Mouse (Mus musculus): ENCODE data around the gene R3hdm2. TPM values are rescaled to one million over a fixed set of nuclear protein-coding genes. Genes with fewer than 3 reads are reported as not detected.

Gene R3hdm2
- 179 and 210 TPM in 2 replicates for polyA plus RNA-seq (2012; rRNA removed)

DNA sequence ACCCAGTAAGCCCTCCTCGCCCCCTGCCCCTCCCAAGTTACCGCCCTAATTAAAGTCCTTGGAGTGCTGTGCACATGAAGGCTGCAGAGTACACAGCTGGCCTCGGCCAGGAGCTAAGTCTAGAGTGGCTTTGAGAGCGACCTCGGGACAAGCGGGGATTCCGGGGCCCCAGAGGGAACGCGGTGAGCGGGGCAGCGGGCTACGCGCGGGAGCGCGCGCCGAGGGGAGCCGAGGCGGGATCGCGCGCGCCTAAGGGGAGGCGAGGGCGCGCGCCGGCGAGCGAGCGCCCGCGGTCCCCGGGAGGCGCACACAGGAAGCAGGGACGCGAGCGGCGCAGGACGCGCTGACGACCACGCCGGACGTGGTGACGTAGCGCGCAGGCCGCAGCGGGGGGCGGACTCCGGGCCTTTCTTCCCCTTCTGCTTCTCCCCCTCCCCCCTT is at the start of gene R3hdm2:
R3hdm2 (plus strand) TSS at position 77 of the 441 bp plus-strand sequence.
- peak; percentile 80 to 90 for DNase-seq (ENCODE audit: extremely low spot score in 1 of 2, low spot score in 1 of 2)

DNA sequence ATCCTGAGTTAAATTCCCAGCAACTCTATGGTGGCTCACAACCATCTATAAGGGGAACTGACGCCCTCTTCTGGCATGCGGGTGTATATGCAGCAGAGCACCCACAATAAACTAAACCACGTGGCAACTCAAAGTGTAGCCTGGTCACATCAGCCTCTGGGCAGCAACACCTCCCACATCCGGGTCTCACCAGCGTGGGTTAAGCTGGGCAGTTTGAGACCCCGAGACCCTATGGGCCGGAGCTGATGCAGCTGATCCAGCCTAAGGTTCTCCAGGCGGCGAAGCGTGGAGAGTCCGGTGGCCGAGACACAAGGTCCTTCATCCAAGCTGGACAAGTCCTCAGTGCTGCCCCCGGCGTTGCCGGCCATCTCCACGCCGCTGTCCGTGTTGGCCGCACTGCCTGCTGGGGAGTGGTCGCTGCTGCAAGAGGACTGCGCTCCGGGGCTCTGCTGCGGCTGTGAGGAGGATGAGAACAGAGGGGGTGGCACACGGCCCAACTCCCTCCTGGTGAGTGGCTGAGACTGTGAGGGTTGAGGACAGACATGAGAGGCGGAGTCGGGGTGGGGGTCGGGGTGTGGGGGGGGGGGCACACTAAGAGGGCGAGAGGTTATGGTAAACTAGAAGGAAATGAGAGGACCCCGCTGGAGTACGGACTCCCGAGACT is 47.8 kb upstream of the R3hdm2 start:
- no peak for DNase-seq (ENCODE audit: extremely low spot score in 1 of 2, low spot score in 1 of 2)

DNA sequence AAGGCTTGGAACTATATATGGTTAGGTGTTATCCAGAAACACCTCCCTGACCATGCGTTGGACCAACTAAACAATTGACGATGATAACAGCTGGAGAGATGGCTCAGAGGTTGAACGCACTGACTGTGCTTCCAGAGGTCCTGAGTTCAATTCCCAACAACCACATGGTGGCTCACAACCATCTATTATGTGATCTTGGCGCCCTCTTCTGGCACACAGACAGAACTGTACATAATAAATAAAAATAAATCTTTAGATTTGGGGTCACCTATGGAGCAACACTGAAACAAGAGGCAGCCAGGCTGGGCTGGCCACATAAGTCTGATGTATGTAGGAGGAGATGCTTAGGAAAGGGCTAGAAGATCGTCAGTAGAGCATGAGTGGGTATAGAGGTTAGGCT is 47.0 kb upstream of the R3hdm2 start:
- no peak for DNase-seq (ENCODE audit: extremely low spot score in 1 of 2, low spot score in 1 of 2)

DNA sequence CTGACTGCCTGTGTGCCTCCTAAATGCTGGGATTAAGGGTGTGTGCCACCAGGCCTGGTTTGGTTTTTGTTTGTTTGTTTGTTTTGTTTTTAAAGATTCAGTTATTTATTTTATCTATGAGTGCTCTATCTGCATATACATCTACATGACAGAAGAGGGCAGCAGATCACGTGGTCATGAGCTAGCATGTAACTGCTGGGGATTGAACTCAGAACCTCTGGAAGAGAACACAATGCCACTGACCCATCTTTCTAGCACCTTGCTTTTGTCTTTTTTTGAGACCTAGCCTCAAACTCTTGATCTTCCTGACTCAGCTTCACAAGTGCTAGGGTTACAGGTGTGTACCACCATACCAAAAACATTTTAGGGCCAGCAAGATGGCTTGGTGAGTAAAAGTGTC is 44.9 kb upstream of the R3hdm2 start:
- no peak for DNase-seq (ENCODE audit: extremely low spot score in 1 of 2, low spot score in 1 of 2)

DNA sequence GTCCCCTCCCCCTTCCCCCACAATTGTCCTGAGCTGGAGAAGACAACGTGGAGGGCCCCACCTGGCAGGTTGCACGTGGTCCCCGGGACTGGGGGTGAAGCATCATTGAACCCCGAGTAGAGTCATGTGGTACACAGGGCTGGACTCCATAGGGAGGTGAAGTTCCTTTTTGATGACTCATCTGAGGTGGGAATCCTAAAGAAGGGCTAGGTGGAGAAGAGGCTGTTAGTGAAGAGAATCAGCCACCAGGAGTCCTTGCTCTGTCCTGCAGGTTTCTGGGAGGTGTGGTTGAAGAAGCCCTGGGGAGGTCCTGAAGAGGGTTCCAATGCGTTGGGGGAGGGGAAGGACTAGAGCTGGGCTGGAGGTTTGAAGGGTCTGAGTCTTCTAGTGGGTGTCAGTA is 43.2 kb upstream of the R3hdm2 start:
- DNase-seq (ENCODE audit: extremely low spot score in 1 of 2, low spot score in 1 of 2) = no peak

DNA sequence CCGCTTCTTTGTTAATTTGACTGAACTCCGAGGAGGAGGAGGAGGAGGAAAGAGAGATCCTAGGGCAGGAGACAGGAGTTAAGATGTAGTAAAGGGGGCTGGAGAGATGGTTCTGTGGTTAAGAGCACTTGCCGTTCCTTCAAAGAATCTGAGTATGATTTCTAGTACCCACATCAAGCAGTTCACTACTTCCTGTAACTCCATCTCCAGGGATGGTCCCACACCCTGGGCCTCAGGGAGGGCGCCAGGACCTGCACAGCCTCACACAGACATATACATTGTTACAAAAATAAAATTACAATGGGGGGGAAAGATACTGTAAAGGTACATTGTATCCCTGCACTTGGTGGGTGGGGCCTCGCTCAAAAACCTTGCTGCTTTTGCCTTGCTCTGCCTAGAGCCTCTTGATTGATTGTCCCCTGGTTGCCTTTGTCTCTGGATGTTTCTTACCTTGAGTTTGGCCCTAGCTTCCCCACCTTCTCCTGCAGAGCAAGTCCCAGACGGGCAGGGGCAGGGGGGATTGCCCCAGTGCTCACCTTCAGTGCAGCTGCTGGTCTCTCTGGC is 42.5 kb upstream of the R3hdm2 start:
- no peak for DNase-seq (ENCODE audit: extremely low spot score in 1 of 2, low spot score in 1 of 2)

DNA sequence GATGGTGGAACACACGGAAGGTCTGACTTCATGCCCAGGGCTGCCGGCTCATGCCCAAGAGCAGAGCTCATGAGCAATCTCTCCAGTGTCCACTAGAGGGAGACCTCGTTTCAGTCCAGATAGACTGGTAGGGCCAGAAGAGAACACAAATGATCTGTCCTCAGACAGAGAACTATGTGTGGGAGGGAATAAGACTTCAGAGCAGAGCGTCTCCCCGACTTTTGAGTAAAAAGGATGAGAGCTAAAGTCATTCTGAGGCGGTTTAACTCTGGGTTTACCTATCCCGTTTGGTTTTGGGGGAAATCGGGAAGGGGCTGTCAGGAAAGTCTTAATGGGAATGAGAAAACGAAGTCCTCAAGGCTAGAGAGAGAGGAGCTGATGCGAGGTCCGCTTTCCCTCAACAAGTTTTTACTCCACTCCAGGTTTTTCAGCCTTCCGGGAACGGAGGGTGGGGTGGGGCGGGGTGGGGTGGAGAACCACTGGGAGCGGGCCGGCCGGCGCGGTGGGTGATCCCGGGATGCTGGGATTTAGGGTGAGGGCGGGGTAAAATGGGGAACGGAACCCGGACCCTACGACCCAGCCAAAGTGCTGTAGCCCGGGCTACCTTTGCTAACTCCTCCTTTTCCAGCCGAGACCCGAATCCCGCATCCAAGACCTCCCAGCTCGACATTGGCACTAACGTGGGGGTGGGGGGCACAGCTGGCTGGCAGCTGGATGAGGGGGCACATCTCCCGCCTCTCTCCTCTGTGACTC is 41.0 kb upstream of the R3hdm2 start:
- peak; percentile 86 to 97 for DNase-seq (ENCODE audit: extremely low spot score in 1 of 2, low spot score in 1 of 2)

DNA sequence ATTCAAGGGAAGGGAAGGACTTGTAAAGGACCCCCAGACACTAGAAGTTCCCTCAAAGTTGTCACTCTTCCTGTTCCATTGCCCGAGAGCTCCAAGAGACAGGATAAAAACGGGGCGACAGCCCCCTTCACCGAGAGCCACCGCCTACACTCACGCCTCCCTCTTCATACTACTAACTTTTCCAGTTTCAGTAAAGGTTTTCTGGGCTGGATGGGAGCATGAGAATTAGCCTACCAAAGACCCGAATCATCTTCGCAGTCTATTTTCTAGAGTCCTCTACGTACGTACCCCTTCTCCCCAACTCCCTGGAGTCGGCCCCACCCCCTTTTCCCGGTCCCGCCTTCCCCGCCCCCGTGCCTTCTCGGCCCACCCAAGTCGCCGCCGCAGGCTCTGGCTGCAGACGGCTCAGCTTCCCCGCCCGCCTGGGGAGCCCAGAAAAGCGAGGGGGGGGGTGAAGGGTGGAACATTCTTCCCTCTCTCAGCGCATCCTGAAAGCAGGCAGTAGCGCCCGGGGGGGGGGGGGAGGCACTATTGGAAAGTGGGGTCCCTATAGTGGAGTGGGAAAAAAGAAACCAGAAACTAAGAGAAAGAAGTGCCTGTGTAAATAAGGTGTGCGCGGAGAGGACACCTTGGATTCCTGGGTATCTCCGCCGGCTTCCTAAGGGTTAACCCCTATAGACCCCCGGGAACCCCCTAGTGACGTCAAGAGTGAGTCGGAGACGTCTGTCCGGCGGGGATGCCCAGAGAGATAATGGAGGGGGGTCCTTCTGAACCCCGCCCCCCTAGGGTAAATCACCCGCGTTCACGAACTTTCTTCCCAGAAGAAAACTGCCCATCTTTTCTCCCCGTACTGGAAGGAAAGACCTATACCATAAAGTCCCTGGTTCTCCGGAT is 40.2 kb upstream of the R3hdm2 start:
- DNase-seq (ENCODE audit: extremely low spot score in 1 of 2, low spot score in 1 of 2) = no peak

DNA sequence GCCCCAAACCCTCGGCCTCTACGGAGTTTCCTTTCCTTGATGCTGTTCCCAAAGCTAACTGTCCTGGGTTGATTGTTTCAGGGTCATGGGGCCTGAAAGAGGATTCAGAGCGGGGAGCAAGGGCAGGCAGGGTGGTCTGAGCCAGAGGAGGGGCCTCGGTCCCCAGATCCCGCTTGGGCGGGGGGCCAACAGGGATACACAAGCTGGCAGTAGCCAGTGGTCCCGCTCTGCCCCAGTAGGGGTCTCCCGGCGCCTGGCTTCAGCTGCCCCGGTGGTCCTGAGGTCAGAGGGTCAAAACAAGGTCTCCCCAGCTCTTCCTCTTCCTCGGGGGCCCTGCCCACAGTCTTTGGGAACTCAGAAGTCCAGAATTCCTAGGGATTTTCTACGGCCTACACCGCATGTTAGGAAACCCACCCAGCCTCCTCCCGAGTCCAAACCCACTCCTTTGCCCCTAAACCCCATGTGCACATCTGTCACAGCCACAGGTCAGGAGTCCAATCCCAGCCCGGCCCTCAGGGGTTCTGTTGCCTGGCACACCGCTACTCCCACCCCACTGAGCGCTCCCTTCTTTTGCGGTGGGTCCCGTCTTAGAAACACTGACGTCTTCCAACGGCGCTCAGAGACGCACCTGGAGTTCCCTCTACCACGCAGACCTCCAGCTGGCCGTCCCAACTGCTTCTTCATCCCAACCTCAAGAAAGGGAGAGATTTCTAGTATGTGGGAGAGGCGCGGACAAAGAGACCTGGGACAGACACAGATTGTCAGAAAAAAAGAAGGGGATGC is 39.4 kb upstream of the R3hdm2 start:
- no peak for DNase-seq (ENCODE audit: extremely low spot score in 1 of 2, low spot score in 1 of 2)

DNA sequence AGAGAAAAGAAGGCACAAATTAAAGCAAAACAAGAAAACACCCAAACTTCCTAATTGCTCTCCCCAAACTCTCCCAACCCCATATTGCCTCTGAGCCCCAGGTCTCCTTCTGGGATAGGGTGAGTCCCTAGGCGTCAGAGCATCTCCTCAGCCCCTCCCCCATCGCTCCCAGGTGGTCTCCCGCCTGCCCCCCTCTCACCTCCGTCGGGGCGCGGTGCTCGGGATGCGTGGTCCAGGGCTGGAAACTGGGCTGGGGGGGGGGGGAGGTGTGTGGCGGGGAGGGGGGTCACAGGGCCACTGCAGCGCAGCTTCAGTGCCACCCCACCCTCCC is 38.8 kb upstream of the R3hdm2 start:
- DNase-seq (ENCODE audit: extremely low spot score in 1 of 2, low spot score in 1 of 2) = no peak

DNA sequence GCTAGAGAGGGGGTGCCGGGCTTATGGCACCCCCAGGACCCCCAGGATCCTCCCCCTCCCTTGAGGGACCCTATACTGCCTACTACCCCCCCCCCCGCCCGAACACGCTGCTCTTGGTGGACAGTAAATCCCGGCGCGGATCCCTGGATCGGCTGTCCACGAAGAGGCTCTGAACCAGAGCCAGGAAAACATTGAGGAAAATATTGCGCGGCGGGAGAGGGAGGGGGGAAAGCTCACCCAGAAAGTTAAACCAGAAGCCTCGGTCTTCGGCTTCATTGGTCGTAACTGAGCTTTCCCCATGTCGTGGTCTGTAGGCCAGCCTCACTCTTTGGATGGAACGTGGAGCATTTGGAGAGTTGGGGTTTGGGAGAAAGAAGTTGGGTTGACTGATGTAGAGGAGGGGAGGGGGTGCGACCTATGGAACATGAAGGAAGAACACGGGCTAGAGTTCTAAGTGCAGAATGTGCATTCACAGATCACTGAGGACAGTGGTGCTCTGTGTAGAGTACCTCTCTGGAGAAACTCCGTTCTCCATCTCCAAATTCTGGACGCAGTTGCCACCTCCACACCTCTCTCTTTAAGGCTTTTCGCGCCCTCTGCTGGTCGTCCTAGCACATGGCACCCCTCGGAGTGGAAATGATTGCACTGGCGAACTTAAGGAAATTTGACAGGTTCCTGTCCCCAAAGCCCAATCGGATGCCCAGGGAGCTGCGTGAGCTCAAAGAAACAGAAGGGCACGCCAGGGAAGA is 38.1 kb upstream of the R3hdm2 start, which contains the start of gene Gli1:
Gli1 (minus strand) TSS at position 84 of the 749 bp plus-strand sequence.
- DNase-seq (ENCODE audit: extremely low spot score in 1 of 2, low spot score in 1 of 2) = peak; percentile 63 to 83

DNA sequence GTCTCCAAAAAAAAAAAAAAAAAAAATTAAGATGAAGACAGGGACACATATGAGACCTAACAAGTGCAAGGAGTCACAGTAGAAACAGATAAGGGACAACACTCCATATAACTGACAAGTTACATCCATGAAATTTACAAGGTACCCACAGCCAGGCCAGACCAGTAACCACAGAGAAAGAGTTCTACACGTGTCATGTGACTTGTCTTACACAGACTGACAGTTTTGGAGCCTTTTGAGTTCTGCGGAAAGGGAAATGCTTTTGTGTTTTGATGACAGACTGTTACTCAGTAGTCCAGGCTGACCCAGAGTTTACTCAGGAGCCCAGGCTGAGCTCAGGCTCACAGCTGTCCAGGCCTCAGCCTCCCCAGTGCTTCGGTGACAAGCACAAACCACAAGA is 37.1 kb upstream of the R3hdm2 start:
- DNase-seq (ENCODE audit: extremely low spot score in 1 of 2, low spot score in 1 of 2) = no peak

DNA sequence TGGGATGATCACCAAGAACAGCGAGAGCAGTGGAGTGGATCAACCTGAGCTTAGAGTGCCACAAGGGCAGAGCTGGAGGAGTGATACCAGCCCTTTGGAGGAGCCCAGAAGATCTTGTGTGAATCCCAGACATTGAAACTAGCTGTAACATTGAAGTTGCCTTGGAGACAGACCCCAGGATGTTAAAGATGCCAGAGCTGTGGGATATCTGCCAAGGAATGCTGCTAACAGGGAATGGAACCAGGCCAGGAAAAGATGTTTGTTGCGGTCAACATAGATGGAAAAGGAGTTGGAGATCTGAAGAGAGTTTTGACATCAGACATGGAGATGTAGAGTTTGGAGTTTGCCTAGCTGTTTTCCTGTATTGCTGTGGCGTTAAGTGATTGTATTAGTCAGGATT is 34.0 kb upstream of the R3hdm2 start:
- no peak for DNase-seq (ENCODE audit: extremely low spot score in 1 of 2, low spot score in 1 of 2)

DNA sequence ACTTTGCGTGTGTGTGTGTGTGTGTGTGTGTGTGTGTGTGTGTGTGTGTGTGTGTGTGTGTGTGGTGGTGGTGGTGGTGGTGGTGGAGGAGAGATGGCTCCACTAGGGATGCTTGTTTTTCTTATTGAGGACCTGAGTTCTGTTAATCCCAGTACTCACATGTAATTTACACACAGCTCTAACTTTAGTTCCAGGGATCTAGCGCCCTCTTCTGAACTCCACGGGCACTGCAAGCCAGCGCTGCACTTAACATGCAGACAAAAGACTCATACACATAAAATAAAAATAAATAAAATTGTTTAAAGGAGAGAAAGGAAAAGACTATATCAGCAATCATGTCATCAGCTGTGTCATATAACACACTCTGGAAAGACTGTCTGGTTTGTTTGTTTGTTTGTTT is 31.2 kb upstream of the R3hdm2 start:
- no peak for DNase-seq (ENCODE audit: extremely low spot score in 1 of 2, low spot score in 1 of 2)

DNA sequence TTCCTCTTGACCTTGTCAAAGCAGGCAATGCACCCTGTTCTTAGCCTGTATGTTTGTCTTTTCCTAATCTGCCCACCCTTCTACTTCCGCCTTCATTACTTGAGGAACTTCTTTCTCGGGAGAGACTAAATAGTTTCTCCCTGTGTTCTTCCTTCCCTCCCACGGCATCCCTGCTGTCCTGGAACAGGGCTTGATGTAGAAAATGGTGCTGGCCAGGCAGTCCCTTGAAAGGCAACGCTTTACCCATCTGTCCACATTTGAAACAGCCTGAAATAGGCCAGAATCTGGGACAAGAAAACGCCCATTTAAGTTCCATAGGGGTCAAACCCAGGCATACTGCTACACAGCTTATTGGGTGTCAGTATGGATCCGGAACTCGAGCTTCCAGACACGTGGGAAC is 30.3 kb upstream of the R3hdm2 start:
- DNase-seq (ENCODE audit: extremely low spot score in 1 of 2, low spot score in 1 of 2) = peak in 1 of 2 experiments; percentile 55

DNA sequence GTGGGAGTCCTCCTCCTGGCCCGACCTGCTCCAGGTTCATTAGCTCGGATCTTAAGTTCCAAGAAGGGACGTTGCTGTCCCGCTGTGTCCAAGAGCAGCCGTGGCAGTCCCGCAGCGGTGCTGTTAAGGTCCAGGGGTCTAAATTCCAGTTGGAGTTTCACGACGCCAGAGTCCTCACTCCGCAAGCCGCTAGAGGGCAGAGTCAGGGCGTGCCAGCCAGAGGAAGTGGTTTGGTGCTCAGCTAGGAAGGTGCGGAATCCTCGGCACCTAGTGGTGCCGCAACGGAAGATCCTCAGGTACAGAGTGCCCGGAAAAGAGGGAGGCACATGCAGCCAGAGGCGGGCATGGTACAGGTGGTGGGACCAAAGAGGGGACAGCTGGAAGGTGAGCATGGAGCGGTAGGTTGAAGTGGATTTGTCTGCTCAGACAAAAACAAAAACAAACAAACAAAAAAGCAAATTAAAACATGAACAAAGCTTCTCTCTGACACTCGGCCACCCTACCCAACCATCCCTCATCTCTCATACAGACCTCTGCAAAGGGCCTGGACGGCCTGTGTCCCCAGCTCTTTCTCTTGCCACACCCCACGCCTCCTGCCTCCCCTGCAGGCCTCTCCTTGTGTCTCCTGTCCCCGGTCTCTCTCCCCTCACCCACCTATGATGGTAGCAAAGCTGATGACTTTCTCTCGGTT is 29.4 kb upstream of the R3hdm2 start:
- DNase-seq (ENCODE audit: extremely low spot score in 1 of 2, low spot score in 1 of 2) = peak; percentile 40 to 82

DNA sequence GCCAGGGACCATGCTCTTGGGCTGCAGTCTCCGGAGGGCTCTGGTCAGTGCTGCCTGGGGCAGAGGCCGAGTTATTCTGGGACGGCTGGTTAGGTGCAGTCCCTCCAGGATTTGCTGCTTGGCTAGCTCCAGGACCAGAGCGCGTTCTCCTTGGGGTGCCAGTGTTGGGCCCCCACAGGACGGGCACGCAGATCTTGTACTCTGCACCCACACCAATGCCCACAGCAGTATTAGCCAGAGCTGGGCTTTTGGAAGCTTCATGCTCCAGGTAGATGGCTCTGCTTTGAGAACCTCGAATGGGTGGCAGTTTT is 28.9 kb upstream of the R3hdm2 start:
- no peak for DNase-seq (ENCODE audit: extremely low spot score in 1 of 2, low spot score in 1 of 2)

DNA sequence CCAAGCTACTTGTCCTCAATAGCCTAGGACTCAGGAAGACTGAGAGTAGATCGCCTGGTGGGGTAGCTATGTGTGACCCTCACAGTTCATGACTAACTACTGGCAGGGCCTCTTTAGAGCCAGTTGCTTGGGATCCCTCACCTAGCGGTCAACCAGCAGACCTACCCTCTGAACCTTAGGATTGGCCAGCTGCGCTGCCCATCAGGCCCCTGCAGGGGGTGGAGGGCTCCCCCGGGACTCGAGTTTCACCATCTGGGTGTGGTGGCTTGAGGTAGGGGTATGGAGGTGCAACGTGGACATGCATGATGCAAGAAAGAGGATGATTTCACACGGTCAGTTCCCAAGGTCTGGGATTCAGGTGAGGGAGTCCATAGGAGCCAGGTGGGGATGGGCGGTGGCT is 28.4 kb upstream of the R3hdm2 start:
- DNase-seq (ENCODE audit: extremely low spot score in 1 of 2, low spot score in 1 of 2) = no peak

DNA sequence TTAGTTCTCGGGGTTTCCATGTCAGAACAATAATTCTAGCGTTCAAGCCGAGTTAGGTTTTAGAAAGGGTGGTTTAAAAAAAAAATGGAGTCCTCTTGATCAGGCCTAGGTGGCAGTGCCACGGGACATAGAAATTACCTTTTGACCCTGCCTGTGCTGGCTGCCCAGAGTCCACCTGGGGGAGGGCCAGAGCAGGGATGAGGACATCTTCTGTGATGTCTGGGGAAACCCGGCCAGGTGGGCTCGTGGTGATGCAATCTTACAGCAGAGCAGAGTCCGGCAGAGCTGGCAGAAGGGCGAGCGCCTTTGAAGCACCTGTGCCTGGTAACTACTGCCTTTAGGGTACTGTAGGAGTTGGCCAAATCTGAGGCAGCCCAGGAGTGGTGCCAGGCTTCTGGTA is 27.9 kb upstream of the R3hdm2 start:
- no peak for DNase-seq (ENCODE audit: extremely low spot score in 1 of 2, low spot score in 1 of 2)

Data from frontal cortex, adult 2 months (tissue).